Mouse (Mus musculus) lung, embryonic 15.5 days (tissue): ENCODE data around the gene Nubp2. TPM values are rescaled to one million over a fixed set of nuclear protein-coding genes. Genes with fewer than 3 reads are reported as not detected.

Experiments
- ATAC-seq: fragments of 200-750 bp; cut with Nextera tagmentation; 2 replicates; pipeline ENCODE4 v1.8.0; 2017; ENCODE audit warnings: moderate number of reproducible peaks, borderline replicate concordance; ENCODE audit not compliant: low FRiP score, low TSS enrichment; ENCODE audit errors: extremely low read depth
- H3K27ac ChIP-seq: fragments of 300-500 bp; sonication (generic); 2 replicates; pipeline ENCODE4 v1.5.1; 2015; ENCODE audit warnings: moderate library complexity, mild to moderate bottlenecking, inconsistent platforms
- H3K27me3 ChIP-seq: fragments of 300-500 bp; sonication (generic); 2 replicates; pipeline ENCODE4 v1.6.1; 2015; ENCODE audit warnings: inconsistent platforms
- H3K36me3 ChIP-seq: fragments of 300-500 bp; sonication (generic); 2 replicates; pipeline ENCODE4 v1.6.1; 2015; ENCODE audit warnings: inconsistent platforms
- H3K4me1 ChIP-seq: fragments of 300-500 bp; sonication (generic); 2 replicates; pipeline ENCODE4 v1.6.1; 2015; ENCODE audit warnings: inconsistent platforms
- H3K4me2 ChIP-seq: fragments of 300-500 bp; sonication (generic); 2 replicates; pipeline ENCODE4 v1.6.1; 2015; ENCODE audit warnings: inconsistent platforms, mild to moderate bottlenecking, moderate library complexity
- H3K4me3 ChIP-seq: fragments of 300-500 bp; sonication (generic); 2 replicates; pipeline ENCODE4 v1.5.1; 2015; ENCODE audit warnings: mild to moderate bottlenecking, inconsistent platforms
- H3K9ac ChIP-seq: fragments of 300-500 bp; sonication (generic); 2 replicates; pipeline ENCODE4 v1.6.1; 2015; ENCODE audit warnings: inconsistent platforms
- H3K9me3 ChIP-seq: fragments of 300-500 bp; sonication (generic); 2 replicates; pipeline ENCODE4 v1.6.1; 2016; ENCODE audit warnings: inconsistent platforms
- WGBS: fragments of 180-500 bp; shearing (Covaris S2); methylation state at CpG from one replicate; pipeline ENCODE4 v1.1.7; 2015; 5-methylcytosine and 5-hydroxymethylcytosine counted together
- polyA plus RNA-seq: library from polyadenylated mRNA; unstranded; fragments of >200 nt; fragmentation: Nextera tagmentation; extraction: Ambion mirVana; gene quantifications from 2 replicates; pipeline ENCODE4 v1.2.1, GENCODE M21; 2015

Nubp2 gene
- polyA plus RNA-seq, 1 experiment from 2014 or later: 56.6 TPM

GRCm38 (mm10) chr17:24855838-24856464 lies 30.2 kb downstream of the Nubp2 start:
- Histone ChIP-seq H3K4me3 (no peak overlapping the region), H3K9me3 (no peaks in the 10 kb centered on the region), H3K4me1 (peaks cover 4% of the 10 kb centered on the region), H3K27me3 (peaks cover 9% of the 10 kb centered on the region; the same call in 1 of the 2 replicates), H3K4me2 (no peak overlapping the region), H3K36me3 (0 out of 2 replicates have a peak, but pooled peaks cover 3% of the 10 kb centered on the region), H3K27ac (no peak overlapping the region), H3K9ac (no peak overlapping the region)
- WGBS: 74% methylated on average over 3 of the region's 3 CpGs
- ATAC-seq: no peak

DNA sequence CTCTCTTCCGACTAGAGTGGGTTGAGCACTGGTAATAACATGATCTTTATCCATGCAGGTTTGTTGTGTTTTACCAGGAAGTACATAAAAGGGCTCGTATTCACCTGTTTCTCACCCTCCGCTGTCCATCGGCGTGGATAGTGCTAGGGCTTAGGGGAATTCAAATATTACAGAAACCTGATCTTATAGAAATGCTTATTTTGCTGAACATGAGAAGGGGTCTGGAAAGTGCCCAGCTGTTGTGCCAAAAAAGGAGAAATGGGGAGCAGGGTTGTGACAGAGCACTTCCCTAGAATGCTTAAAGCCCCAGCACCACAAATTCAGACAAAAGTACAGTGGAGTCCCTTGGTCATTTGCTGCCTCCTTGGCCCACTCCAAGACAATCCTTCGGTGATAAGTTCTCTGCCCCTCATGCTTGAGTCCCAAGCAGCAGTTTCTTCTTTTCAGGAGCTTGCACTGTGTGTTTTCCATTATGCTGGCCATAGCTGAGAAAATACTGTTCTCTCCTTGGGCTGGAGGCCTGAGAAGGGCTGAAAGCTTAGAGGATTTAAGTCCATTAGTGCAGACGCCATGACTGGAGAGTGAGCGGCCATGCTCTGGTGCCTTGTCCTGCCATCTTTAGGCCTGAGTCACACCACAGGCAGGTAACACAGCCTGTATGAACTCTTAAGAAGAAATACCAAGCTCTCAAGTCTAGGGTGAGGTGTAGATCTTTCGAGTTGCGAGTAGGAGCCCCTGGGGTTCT lies 34.6 kb downstream of the Nubp2 start:
- H3K4me2 ChIP-seq: peak overlapping the region; percentile 82
- peaks cover 11% of the 10 kb centered on the region for H3K4me1 ChIP-seq
- H3K9me3 ChIP-seq: no peaks in the 10 kb centered on the region
- H3K36me3 ChIP-seq: 0 out of 2 replicates have a peak, but pooled peaks cover 3% of the 10 kb centered on the region
- ATAC-seq: no peak
- 75% methylated on average over 10 of the region's 10 CpGs for WGBS
- H3K4me3 ChIP-seq: peak overlapping the region; percentile 75
- no peak overlapping the region for H3K9ac ChIP-seq
- no peak overlapping the region for H3K27ac ChIP-seq
- peaks cover 9% of the 10 kb centered on the region; the same call in 1 of the 2 replicates for H3K27me3 ChIP-seq

- Histone ChIP-seq H3K36me3 (0 out of 2 replicates have a peak, but pooled peaks cover 3% of the 10 kb centered on the region), H3K9me3 (no peaks in the 10 kb centered on the region), H3K9ac (peak overlapping the region; percentile 41), H3K4me2 (peak overlapping the region; percentile 82), H3K27me3 (peaks cover 9% of the 10 kb centered on the region; the same call in 1 of the 2 replicates), H3K4me3 (peak overlapping the region; percentile 75), H3K4me1 (peaks cover 11% of the 10 kb centered on the region), H3K27ac (0 out of 2 replicates have a peak overlapping the region, but pooled peaks have one; percentile 16)
- 2% methylated on average over 20 of the region's 20 CpGs for WGBS
- ATAC-seq: no peak
Observed at GRCm38 (mm10) chr17:24850773-24851127, 35.4 kb downstream of the Nubp2 start.

- Histone ChIP-seq H3K9me3 (no peaks in the 10 kb centered on the region), H3K27ac (peak within 1 kb of the TSS; percentile 93), H3K4me3 (peak within 1 kb of the TSS; percentile 75), H3K9ac (peak within 1 kb of the TSS; percentile 74), H3K4me2 (peak within 1 kb of the TSS; percentile 82), H3K36me3 (0 out of 2 replicates have a peak, but pooled peaks cover 3% of the 10 kb centered on the region), H3K4me1 (peaks cover 11% of the 10 kb centered on the region), H3K27me3 (peaks cover 9% of the 10 kb centered on the region; the same call in 1 of the 2 replicates)
- ATAC-seq: peak; percentile 99
- WGBS: 0% methylated on average over 58 of the region's 58 CpGs
Observed at GRCm38 (mm10) chr17:24850065-24850772, 35.9 kb downstream of the Nubp2 start, which contains the start of gene Fahd1. TSS of gene Fahd1 (minus strand) at chr17:24850364.

DNA sequence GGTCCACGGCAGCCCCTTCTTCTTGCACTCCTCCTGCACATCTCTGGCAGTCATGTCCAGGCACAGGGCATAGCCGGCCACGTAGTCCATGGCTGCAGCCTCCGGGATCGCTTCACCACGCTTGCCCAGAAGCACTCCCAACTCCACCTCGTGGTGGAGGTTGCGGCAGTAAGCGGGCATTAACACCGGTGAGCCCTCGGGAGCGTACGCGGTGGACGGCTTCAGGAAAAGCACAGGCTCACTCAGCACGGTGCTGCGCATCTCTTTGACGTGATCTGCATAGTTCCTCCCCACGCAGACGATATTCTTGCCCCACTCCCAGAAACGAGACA lies 36.5 kb downstream of the Nubp2 start:
- Histone ChIP-seq H3K4me3 (peak overlapping the region; percentile 75), H3K9me3 (no peaks in the 10 kb centered on the region), H3K36me3 (0 out of 2 replicates have a peak, but pooled peaks cover 3% of the 10 kb centered on the region), H3K4me1 (peaks cover 11% of the 10 kb centered on the region), H3K4me2 (peak overlapping the region; percentile 82), H3K9ac (peak overlapping the region; percentile 74), H3K27me3 (peaks cover 9% of the 10 kb centered on the region; the same call in 1 of the 2 replicates), H3K27ac (peak overlapping the region; percentile 93)
- WGBS: 0% methylated on average over 21 of the region's 21 CpGs
- ATAC-seq: peak; percentile 56

DNA sequence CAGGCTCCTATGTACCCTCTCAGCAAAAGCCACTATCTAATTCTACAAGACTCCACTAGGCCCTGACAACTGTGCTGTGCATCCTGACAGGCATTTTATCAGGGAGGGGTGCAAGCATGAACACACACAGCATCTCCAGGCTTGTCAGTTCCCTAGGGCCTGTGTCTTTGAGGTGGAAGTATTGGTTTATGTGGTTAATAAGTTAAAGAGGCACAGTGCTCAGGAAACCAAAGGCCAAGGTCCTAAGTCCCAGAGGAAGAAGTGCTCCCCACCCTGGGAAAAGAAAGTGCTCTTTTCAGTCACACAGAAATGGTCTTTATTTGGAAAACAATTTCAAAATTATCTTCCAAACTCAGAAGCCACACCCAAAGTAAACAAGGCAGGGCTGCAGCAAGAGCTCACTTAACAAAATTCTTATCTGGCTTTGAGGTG lies 37.5 kb downstream of the Nubp2 start:
- no peak overlapping the region for H3K27ac ChIP-seq

GRCm38 (mm10) chr17:24847386-24847785 lies 38.8 kb downstream of the Nubp2 start:
- Histone ChIP-seq H3K9me3 (no peaks in the 10 kb centered on the region), H3K4me3 (no peak overlapping the region), H3K9ac (no peak overlapping the region), H3K27me3 (peaks cover 9% of the 10 kb centered on the region; the same call in 1 of the 2 replicates), H3K4me1 (peaks cover 11% of the 10 kb centered on the region), H3K36me3 (no peaks in the 10 kb centered on the region), H3K27ac (no peak overlapping the region), H3K4me2 (no peak overlapping the region)
- no peak for ATAC-seq
- 96% methylated on average over 1 of the region's 1 CpGs for WGBS

More for the DNA sequence above, 37.5 kb downstream of the Nubp2 start:
- Histone ChIP-seq H3K4me2 (peak overlapping the region; percentile 82), H3K9ac (no peak overlapping the region; the same call in 1 of the 2 replicates), H3K4me3 (peak overlapping the region; percentile 75; the same call in 1 of the 2 replicates), H3K9me3 (no peaks in the 10 kb centered on the region), H3K4me1 (peaks cover 11% of the 10 kb centered on the region), H3K36me3 (0 out of 2 replicates have a peak, but pooled peaks cover 2% of the 10 kb centered on the region), H3K27me3 (peaks cover 9% of the 10 kb centered on the region; the same call in 1 of the 2 replicates)
- ATAC-seq: no peak

- no peak overlapping the region for H3K4me2 ChIP-seq
- H3K4me1 ChIP-seq: peaks cover 7% of the 10 kb centered on the region
- H3K9ac ChIP-seq: no peak overlapping the region
- WGBS: 48% methylated on average over 9 of the region's 9 CpGs
- no peaks in the 10 kb centered on the region for H3K9me3 ChIP-seq
- H3K27ac ChIP-seq: no peak overlapping the region
- peaks cover 5% of the 10 kb centered on the region; the same call in 1 of the 2 replicates for H3K27me3 ChIP-seq
- H3K4me3 ChIP-seq: no peak overlapping the region
- no peak for ATAC-seq
- H3K36me3 ChIP-seq: no peaks in the 10 kb centered on the region
Observed at GRCm38 (mm10) chr17:24844525-24844924, 41.6 kb downstream of the Nubp2 start.

- H3K4me1 ChIP-seq: no peaks in the 10 kb centered on the region
- ATAC-seq: no peak
- no peak overlapping the region for H3K9ac ChIP-seq
- H3K27ac ChIP-seq: no peak overlapping the region
- no peak overlapping the region for H3K4me3 ChIP-seq
- H3K9me3 ChIP-seq: no peaks in the 10 kb centered on the region
- peaks cover 5% of the 10 kb centered on the region; the same call in 1 of the 2 replicates for H3K27me3 ChIP-seq
- H3K36me3 ChIP-seq: no peaks in the 10 kb centered on the region
- no peak overlapping the region for H3K4me2 ChIP-seq
- WGBS: 47% methylated on average over 2 of the region's 2 CpGs
Observed at GRCm38 (mm10) chr17:24842631-24843030, 43.5 kb downstream of the Nubp2 start.

GRCm38 (mm10) chr17:24841133-24841532 lies 45.0 kb downstream of the Nubp2 start:
- Histone ChIP-seq H3K4me2 (no peak overlapping the region), H3K4me1 (no peaks in the 10 kb centered on the region), H3K4me3 (no peak overlapping the region), H3K36me3 (no peaks in the 10 kb centered on the region), H3K9ac (no peak overlapping the region), H3K9me3 (no peaks in the 10 kb centered on the region), H3K27ac (no peak overlapping the region), H3K27me3 (peaks cover 5% of the 10 kb centered on the region; the same call in 1 of the 2 replicates)
- WGBS: 46% methylated on average over 4 of the region's 4 CpGs
- ATAC-seq: no peak

DNA sequence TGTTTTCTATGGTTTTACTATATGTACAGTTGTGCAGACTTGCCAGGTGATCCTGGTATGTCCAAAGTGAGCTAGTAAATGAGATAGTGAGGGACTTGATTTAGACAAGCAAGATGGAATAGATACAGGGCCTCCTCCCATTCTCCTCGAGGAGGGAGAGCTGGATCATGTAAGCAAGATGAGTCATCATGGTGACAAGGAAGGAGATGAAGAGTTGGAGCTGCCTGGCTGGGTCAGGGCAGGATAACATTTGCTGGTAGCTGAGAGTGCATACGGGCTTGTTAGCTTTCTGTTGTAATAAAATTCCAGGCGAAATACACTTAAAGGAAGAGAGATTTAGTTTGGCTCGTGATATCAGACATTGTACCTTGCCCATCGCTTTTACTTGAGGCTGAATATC lies 45.8 kb downstream of the Nubp2 start:
- no peak overlapping the region for H3K27ac ChIP-seq
- 51% methylated on average over 5 of the region's 5 CpGs for WGBS
- H3K4me3 ChIP-seq: no peak overlapping the region
- H3K9me3 ChIP-seq: no peaks in the 10 kb centered on the region
- H3K4me1 ChIP-seq: no peaks in the 10 kb centered on the region
- no peak overlapping the region for H3K9ac ChIP-seq
- peaks cover 5% of the 10 kb centered on the region; the same call in 1 of the 2 replicates for H3K27me3 ChIP-seq
- no peak for ATAC-seq
- H3K4me2 ChIP-seq: no peak overlapping the region
- H3K36me3 ChIP-seq: no peaks in the 10 kb centered on the region
